26 mouse cellular contexts compared by ENCODE assay signal in the genomic region with DNA sequence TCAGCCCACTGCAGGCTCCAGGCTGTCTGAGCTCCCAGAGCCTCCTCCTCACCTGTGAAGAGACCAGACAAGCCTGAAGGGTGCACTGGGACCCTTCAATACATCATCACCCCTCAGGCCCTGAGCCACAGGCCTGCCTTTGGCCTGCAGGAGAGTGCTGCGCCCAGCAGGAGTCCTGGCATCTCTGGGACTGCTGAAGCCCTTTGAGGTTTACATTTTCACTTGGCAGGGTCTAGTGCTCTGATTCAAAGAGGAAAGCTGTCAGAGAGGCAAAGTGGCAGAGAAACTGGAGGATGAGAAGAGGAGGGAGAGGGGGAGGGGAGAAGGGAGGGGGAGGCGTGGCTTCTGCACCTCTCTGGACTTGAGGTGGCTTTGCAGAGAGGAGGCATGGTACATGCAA. TPM values are rescaled to one million over a fixed set of nuclear protein-coding genes. Genes with fewer than 3 reads are reported as not detected.
DNase-seq lines count a peak whose midpoint lies in the region; ATAC-seq and TF ChIP-seq lines count a peak whose summit lies in the region.
"Had no signal": no experiment of that assay in that cellular context is flagged by ENCODE, and none has a peak within 500 bp of the region (broad histone marks: within the 10 kb centered on the region; RNA-seq: fewer than 3 reads in every experiment).

No protein-coding gene starts in this region.

- no peak for DNase-seq in heart, embryonic 10.5 days (ENCODE audit: low spot score)
- no peak for DNase-seq in heart, adult 2 months
- no peak for DNase-seq in kidney, adult 18-20 months
- DNase-seq in brain, embryonic 14.5 days (ENCODE audit: low read depth) = peak; percentile 78
- DNase-seq in kidney, adult 9 months = no peak
- DNase-seq: adrenal gland, postnatal 25 days; cerebellum, adult 11-12 months; cerebellum, postnatal 14 days; gastrocnemius, postnatal 36 days; heart, postnatal 10 days; kidney, postnatal 10 days; layer of hippocampus, postnatal 36 days; lung, postnatal 10 days; right cerebral cortex, adult 18-20 months; thymus, postnatal 25 days had no signal

- no peak overlapping the region for H3K9ac ChIP-seq in heart, adult 2 months (ENCODE audit: low read depth, low read length)
- no peak overlapping the region for H3K9ac ChIP-seq in kidney, embryonic 16.5 days (replicated peaks; ENCODE audit: low read length)
- H3K9ac ChIP-seq in forebrain, embryonic 15.5 days (replicated peaks) = no peak overlapping the region
- H3K9ac ChIP-seq: embryonic facial prominence, embryonic 15.5 days; hindbrain, embryonic 15.5 days; limb, embryonic 15.5 days; liver, embryonic 15.5 days; neural tube, embryonic 13.5 days had no signal

- H3K79me2 ChIP-seq in heart, adult 2 months (replicated peaks; ENCODE audit: control insufficient read depth, insufficient read depth, low read length) = no peaks in the 10 kb centered on the region

- 38% methylated on average over 2 of the region's 2 CpGs for WGBS in heart, embryonic 10.5 days
- 50% methylated on average over 2 of the region's 2 CpGs for WGBS in heart, adult 2 months
- 53% methylated on average over 2 of the region's 2 CpGs for WGBS in kidney, embryonic 16.5 days
- 39% methylated on average over 2 of the region's 2 CpGs for WGBS in forebrain, embryonic 15.5 days

- H3K36me3 ChIP-seq in heart, embryonic 10.5 days = no peaks in the 10 kb centered on the region
- no peaks in the 10 kb centered on the region for H3K36me3 ChIP-seq in heart, adult 2 months (ENCODE audit: control insufficient read depth, insufficient read depth, low read length)
- H3K36me3 ChIP-seq in kidney, embryonic 16.5 days (ENCODE audit: insufficient read depth, low read length) = no peaks in the 10 kb centered on the region
- H3K36me3 ChIP-seq in forebrain, embryonic 15.5 days = no peaks in the 10 kb centered on the region
- H3K36me3 ChIP-seq: embryonic facial prominence, embryonic 15.5 days; hindbrain, embryonic 15.5 days; limb, embryonic 15.5 days; liver, embryonic 15.5 days; neural tube, embryonic 13.5 days had no signal

- H3K4me2 ChIP-seq in kidney, embryonic 16.5 days (replicated peaks; ENCODE audit: low read depth, low read length) = no peak overlapping the region
- H3K4me2 ChIP-seq in forebrain, embryonic 15.5 days (replicated peaks) = no peak overlapping the region
- H3K4me2 ChIP-seq: embryonic facial prominence, embryonic 15.5 days; hindbrain, embryonic 15.5 days; limb, embryonic 15.5 days; liver, embryonic 15.5 days; neural tube, embryonic 13.5 days had no signal

- H3K27ac ChIP-seq in heart, embryonic 10.5 days = 0 out of 2 replicates have a peak overlapping the region, but pooled peaks have one; percentile 36
- H3K27ac ChIP-seq in heart, adult 2 months = no peak overlapping the region
- H3K27ac ChIP-seq in kidney, embryonic 16.5 days (ENCODE audit: low read length) = no peak overlapping the region
- H3K27ac ChIP-seq in forebrain, embryonic 15.5 days (replicated peaks) = peak overlapping the region; percentile 48
- H3K27ac ChIP-seq: embryonic facial prominence, embryonic 15.5 days; hindbrain, embryonic 15.5 days; limb, embryonic 15.5 days; liver, embryonic 15.5 days; neural tube, embryonic 13.5 days had no signal

- peaks cover 24% of the 10 kb centered on the region for H3K4me1 ChIP-seq in heart, embryonic 10.5 days
- no peaks in the 10 kb centered on the region for H3K4me1 ChIP-seq in heart, adult 2 months (ENCODE audit: control insufficient read depth, insufficient read depth, low read length)
- H3K4me1 ChIP-seq in kidney, embryonic 16.5 days (ENCODE audit: insufficient read depth, low read length) = no peaks in the 10 kb centered on the region
- H3K4me1 ChIP-seq in forebrain, embryonic 15.5 days = peaks cover 14% of the 10 kb centered on the region
- H3K4me1 ChIP-seq: embryonic facial prominence, embryonic 15.5 days; hindbrain, embryonic 15.5 days; limb, embryonic 15.5 days; liver, embryonic 15.5 days; megakaryocyte, embryonic 14.5 days had no signal

- H3K9me3 ChIP-seq in heart, embryonic 10.5 days = no peaks in the 10 kb centered on the region
- H3K9me3 ChIP-seq in kidney, embryonic 16.5 days (ENCODE audit: low read length) = no peaks in the 10 kb centered on the region
- no peaks in the 10 kb centered on the region for H3K9me3 ChIP-seq in forebrain, embryonic 15.5 days
- H3K9me3 ChIP-seq: embryonic facial prominence, embryonic 15.5 days; hindbrain, embryonic 15.5 days; limb, embryonic 15.5 days; liver, embryonic 15.5 days; megakaryocyte, embryonic 14.5 days; neural tube, embryonic 13.5 days had no signal

- no peak for TF ChIP-seq EP300 in heart, adult 2 months (IDR thresholded peaks at IDR 0.05; ENCODE audit: insufficient read depth, low read depth, low read length)

- ATAC-seq in kidney, embryonic 16.5 days (ENCODE audit: low FRiP score, low TSS enrichment) = 0 out of 2 replicates have a peak, but pooled peaks have one; percentile 23
- peak; percentile 61 for ATAC-seq in forebrain, embryonic 15.5 days (replicated peaks)
- ATAC-seq: intestine, postnatal 0 days had no signal

- no peak overlapping the region for H3K4me3 ChIP-seq in heart, embryonic 10.5 days
- no peak overlapping the region for H3K4me3 ChIP-seq in heart, adult 2 months
- no peak overlapping the region for H3K4me3 ChIP-seq in kidney, embryonic 16.5 days (ENCODE audit: low read length)
- H3K4me3 ChIP-seq in forebrain, embryonic 15.5 days = no peak overlapping the region
- H3K4me3 ChIP-seq: embryonic facial prominence, embryonic 15.5 days; hindbrain, embryonic 15.5 days; limb, embryonic 15.5 days; liver, embryonic 15.5 days; megakaryocyte, embryonic 14.5 days; neural tube, embryonic 13.5 days had no signal

- intact Hi-C loops in heart, adult 2 months (cut with DNase I) = no loop called here

- TF ChIP-seq CTCF in heart, adult 2 months (IDR thresholded peaks at IDR 0.05) = no peak
- no peak for TF ChIP-seq CTCF in brain, embryonic 14.5 days (IDR thresholded peaks at IDR 0.05; ENCODE audit: borderline replicate concordance, extremely low read depth, insufficient read depth, insufficient read length)

- H3K27me3 ChIP-seq in heart, embryonic 10.5 days (ENCODE audit: insufficient read depth, poor library complexity, severe bottlenecking) = no peaks in the 10 kb centered on the region
- no peaks in the 10 kb centered on the region for H3K27me3 ChIP-seq in heart, adult 2 months (ENCODE audit: control insufficient read depth, insufficient read depth, low read length)
- no peaks in the 10 kb centered on the region for H3K27me3 ChIP-seq in kidney, embryonic 16.5 days (ENCODE audit: insufficient read depth, low read length)
- H3K27me3 ChIP-seq in forebrain, embryonic 15.5 days = no peaks in the 10 kb centered on the region
- H3K27me3 ChIP-seq: CH12.LX; embryonic facial prominence, embryonic 15.5 days; hindbrain, embryonic 15.5 days; limb, embryonic 15.5 days; megakaryocyte, embryonic 14.5 days; neural tube, embryonic 13.5 days had no signal

- no peak for TF ChIP-seq POLR2A in heart, adult 2 months (IDR thresholded peaks at IDR 0.05; ENCODE audit: insufficient read depth, low read depth, low read length)
- TF ChIP-seq POLR2A in brain, embryonic 14.5 days (IDR thresholded peaks at IDR 0.05; ENCODE audit: borderline replicate concordance, extremely low read depth, insufficient read depth, insufficient read length, poor library complexity, severe bottlenecking) = no peak

RNA-seq across cellular contexts. Expression of gene Nog, which starts 44.2 kb away (rescaled TPM):
- 1.4 and 2.5 TPM in 2 replicates for polyA plus RNA-seq in heart, embryonic 10.5 days (2016; fragmentation: Nextera tagmentation; extraction: Ambion mirVana)
- total RNA-seq in heart, adult 2 months (2021) = under 1 TPM; 0.18 to 0.20 TPM
- 0.18 and 0.39 TPM in 2 replicates for polyA plus RNA-seq in heart, adult 2 months (2012; rRNA removed)
- polyA plus RNA-seq in kidney, embryonic 16.5 days (2015; fragmentation: Nextera tagmentation; extraction: Ambion mirVana) = 0.80 and 1.0 TPM in 2 replicates
- 8.8 and 10.5 TPM in 2 replicates for polyA plus RNA-seq in brain, embryonic 14.5 days (2012; rRNA removed)
- polyA plus RNA-seq in forebrain, embryonic 15.5 days (2015; fragmentation: Nextera tagmentation; extraction: Ambion mirVana) = 3.6 and 4.3 TPM in 2 replicates
- total RNA-seq: adrenal gland, postnatal 25 days; CH12.LX; MEL had no signal
- polyA plus RNA-seq: liver, embryonic 15.5 days had no signal

Comparison
In these comparisons a context has a peak if more than half of its experiments do, and no peak if none do; other contexts are left out.
1. H3K27ac ChIP-seq: peak in heart, embryonic 10.5 days (single experiment) and forebrain, embryonic 15.5 days (single experiment); none in heart, adult 2 months (single experiment) and kidney, embryonic 16.5 days (single experiment).